Mouse (Mus musculus) liver, adult 2 months (tissue): ENCODE results near the gene Smtn.

Experiments
- CTCF ChIP-seq: fragments of 200-500 bp; IDR thresholded peaks from 2 replicates; pipeline ENCODE4 v1.5.1; 2011; ENCODE audit warnings: low read depth, low read length, control low read depth
- POLR2A ChIP-seq: fragments of 200-500 bp; IDR thresholded peaks from 2 replicates; pipeline ENCODE4 v1.6.1; 2011; ENCODE audit warnings: low read length, control low read depth; ENCODE audit not compliant: insufficient read depth; ENCODE audit errors: extremely low read depth

DNA sequence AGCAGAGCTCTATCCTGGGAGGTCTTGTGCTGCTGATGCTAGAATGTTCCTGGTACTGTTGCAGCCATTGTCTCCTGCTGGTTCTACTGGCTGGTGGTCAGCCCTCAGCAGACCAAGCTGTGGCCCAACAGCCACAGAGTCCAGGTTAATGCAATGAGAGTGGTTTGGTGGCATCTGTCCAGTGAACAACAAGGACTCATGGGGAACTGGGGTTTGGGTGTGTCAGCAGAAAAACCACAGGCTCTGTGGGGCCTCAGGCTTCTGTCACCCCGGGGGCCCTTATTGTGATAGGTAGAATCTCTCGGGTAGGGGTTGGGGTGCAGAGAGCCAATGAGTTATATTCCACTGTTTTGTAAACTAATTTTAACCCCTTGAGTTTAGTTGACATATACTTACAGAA lies 30.1 kb downstream of the Smtn start:
- TF ChIP-seq CTCF, result no peak
- no peak for TF ChIP-seq POLR2A
